Mouse (Mus musculus) left cerebral cortex, postnatal 36 days (tissue): ENCODE measurements at regions not wholly inside any gene's neighbourhood (a gene's known extent, or its start where the extent isn't known, plus 50 kb on each side); places are given as distances from the start of the nearest gene placed in this dataset.
A peak's percentile ranks its signal among the peaks of the same experiment; 100 is the strongest.

Source experiments
- DNase-seq, 2 experiments: peaks; one replicate each; pipeline ENCODE4 v3.0.0; 2021 to 2022; ENCODE audit warnings: low spot score in 2 of 2, mixed read lengths in 1 of 2
- intact Hi-C: fragments of 180-260 bp; cut with DNase I; formaldehyde crosslinking; loops from one replicate; pipeline ENCODE4 v1.15.1; 2025

DNA sequence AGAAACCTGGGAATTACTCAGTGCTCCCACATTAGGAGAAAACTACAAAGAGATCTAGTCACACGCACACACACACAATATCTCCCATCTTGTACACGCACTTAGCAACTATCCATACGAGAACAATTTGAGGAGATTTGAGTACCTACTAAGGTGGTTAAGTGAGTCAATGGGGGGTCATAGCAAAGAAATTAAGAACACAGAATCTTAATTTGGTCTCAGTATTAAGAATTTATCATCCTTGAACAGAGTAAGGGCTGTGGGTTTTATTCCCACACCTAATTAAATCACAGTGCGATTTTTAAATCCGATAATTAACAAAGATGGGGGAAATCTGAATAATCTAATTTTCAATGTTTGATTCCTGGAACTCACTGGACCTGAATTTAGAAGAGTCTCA is 216.5 kb upstream of the Rgma start:
- DNase-seq: no peak
- intact Hi-C loops: no loop called here

DNA sequence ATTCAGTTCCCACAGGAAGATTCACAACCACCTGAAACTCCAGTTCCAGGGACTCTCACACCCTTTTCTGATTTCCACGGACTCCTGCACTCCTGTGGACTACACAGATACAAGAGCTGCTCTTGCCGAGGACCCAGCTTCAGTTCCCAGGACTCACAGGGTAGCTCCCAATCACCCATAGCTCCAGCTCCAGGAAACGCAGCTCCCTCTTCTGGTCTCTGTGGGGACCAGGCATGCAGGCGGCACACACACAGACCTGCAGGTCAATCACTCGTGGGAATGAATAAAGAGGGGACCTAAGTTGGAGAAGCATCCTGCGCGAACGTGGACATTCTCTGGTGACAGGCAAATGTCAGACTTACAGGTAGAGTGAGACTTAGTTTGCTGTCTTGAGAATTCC is 214.3 kb upstream of the Rgma start:
- intact Hi-C loops: no loop called here
- no peak for DNase-seq

DNA sequence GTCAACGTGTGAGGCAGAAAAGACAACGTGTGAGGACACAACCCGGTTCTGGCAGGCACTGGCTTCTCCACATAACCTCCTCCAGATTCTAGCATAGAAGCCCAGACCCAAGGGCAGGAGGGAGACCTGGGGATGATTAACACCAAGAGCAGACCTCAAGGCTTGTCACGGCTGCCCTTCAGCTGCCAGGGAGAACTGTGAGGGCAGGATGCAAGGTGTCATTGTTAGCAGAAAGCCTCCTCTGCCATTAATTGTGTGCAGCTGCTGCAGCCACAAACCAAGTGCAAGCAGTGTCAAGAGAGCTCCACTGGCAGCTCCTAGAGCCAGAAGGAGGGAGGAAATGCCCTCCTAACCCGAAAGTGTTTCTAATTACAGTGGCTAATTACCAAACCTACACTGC is 211.6 kb upstream of the Rgma start:
- intact Hi-C loops: no loop called here
- no peak for DNase-seq

DNA sequence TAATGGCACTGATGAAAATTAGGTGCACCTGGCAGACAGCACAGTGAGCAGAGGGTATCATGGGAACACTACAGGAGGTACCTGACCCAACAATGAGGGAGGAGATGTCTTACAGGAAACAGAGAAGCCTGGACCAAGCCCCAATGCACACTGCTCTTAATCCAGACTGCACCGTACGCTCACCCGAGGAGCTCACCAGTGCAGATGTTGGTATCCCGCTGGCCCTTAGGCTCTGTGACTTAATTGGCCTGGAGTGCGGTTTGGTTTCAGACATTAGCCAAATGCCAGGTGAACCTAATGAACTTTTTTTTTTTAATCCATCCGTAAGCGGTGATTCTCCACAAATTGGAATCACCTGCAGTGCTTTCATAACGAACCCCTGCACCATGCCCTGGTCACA is 209.8 kb upstream of the Rgma start:
- DNase-seq: no peak
- intact Hi-C loops: no loop called here

DNA sequence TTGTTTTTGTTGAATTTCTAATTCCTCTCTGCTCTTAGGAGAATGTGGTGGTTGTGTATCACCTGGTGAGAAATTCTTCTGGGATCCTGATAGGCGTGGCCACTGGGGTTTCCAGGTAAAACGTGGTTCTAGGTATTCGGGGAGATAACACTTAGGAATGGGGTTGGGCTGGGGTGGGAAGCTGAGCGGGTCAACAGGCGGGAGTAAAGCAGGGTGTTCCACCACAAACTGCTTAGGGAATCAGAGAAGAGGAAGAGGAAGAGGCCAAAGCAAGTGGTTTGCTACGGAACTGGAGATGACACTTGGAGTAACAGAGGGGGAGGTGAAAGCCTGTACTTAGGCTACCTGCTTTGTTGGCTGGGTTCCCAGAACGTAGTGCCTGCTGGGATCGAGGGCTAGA is 205.9 kb upstream of the Rgma start:
- intact Hi-C loops: no loop called here
- no peak for DNase-seq

DNA sequence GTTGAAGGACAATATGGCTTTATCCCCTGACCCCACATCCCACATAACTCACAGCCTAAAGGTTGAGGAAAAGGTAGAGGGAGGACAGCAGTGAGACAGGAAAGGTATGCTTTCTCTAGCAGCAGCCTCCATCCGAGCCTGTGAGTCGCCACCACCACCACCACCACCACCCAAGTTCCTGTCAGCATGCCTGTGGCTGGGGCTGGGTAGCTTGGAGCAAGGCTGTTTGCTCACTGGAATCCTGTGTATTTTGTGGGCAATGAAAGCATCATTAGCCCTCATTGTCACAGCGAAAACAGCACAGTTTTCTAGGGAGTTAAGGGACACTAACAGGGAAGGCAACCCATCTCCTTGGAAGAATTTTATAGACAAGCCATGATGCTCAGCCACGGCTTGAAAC is 202.7 kb upstream of the Rgma start:
- DNase-seq: no peak
- intact Hi-C loops: no loop called here

DNA sequence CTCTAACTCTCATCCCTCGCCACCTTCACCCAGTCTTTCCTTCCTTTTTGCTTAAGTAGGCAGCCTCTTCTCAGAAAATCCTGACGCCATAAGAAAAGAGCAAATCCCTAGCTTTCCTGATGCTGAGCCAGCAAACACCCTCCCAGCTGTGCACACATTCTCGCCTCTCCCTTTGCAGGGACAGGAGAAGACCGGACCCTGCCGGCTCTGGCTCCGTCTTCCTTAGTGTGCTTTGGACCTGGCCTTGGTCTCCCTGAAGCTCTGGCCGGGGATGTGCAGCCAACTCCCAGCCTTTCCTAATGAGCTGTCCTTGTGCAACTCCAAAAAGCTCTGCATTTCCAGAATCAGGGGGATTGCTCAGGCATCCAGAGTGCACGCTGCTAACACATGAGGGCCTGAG is 191.5 kb upstream of the Rgma start:
- intact Hi-C loops: no loop called here
- no peak for DNase-seq

DNA sequence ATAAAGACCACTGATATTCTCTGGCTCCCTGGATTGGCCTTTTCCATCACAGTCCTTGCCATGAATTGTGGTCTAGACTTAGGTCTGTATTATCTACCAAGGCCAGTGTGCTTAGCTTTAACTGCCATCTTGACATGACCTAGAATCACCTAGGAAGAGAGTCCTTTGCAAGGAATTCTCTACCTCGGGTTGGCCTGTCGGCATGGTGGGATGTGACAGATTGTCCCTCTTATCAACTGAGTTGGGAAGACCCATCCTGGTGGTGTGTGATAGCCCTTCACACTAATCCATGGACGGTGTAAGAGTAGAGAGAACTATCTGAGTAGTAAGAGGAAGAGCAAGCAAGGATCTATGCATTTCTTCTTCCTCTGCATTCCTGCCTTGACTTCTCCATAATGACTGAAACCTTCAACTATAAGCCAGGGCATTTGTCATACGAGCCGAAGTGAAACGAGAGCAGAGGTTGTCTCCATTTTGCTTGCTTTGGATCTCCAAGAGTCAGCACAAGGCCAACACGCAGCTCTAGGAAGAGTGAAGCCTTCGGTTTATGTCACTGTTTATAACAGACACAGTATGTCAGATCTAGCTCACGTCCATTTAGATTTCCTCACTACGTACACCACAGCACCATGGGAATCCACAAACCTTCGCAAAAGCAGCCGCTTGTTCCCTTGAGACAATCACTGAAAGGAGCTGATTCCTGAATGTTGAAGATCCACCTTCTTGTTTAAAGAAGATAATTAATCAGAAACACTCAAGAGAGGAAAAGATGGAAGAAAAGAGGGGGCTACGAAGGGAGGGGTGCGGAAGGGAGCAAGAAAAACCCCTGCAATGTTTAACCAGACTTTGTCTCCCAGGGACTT is 190.9 kb upstream of the Rgma start:
- intact Hi-C loops: no loop called here

DNA sequence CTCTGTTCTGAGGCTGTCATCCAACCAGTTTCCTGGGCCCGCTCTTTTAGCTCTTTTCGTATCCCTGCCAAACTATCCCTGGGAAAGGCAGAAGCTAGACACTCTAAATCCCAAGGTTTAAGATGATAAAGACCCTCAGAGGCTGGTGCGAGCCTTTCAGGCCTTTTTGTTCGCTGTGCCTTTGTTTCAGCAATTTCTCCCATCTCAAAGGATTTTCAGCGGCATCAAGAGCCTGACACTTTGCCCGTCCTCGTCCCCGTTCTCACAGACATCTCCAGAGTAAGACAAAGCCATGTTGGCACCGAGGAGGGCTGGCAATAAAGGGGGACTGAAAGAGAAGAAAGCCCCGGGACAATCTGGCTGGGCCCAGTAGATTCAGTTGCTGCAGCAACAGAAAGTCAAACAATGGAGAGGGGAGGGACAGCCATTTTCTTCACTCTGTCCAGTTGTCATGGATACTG is 190.2 kb upstream of the Rgma start:
- no peak for DNase-seq
- intact Hi-C loops: no loop called here

More for the DNA sequence above, 190.9 kb upstream of the Rgma start:
- no peak for DNase-seq

DNA sequence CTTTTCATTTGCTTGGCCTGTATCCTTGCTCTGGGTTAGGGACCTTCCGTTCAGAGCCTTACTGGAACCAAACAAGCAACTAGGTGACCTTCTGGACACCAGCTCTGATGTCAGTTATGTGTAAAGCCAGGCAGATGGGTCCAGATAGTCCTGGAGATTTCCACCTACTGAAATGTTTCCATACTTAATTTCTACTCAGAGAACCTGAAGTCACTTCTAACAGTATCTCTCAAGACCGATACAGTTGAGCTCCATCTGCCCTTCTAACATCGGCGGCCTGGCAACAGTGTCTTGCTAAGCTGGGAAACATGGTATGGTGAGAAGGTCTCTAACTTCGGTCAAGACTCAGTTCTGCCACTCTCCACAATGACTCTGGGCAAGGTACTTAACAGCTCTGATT is 189.7 kb upstream of the Rgma start:
- no peak for DNase-seq
- intact Hi-C loops: no loop called here

DNA sequence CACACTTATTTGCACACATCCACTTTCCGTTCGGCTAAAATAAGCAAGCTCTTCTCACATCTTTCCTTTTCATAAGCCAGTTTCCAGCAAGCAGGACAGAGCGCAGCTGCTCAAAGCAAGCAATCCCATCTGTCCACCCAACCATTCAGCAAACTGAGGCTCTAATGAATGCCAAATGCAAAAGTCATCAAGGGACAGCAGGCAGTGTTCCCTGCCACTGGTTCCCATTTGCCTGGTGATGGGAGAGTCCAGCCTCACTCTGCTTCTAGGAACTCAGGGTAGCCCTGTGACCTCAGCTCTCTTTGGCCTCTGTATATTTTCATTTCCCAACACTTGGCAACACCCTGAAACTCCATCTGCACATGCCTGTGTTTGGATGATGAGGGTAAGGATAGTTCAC is 188.8 kb upstream of the Rgma start:
- DNase-seq: peak; percentile 40 to 58
- intact Hi-C loops: no loop called here

DNA sequence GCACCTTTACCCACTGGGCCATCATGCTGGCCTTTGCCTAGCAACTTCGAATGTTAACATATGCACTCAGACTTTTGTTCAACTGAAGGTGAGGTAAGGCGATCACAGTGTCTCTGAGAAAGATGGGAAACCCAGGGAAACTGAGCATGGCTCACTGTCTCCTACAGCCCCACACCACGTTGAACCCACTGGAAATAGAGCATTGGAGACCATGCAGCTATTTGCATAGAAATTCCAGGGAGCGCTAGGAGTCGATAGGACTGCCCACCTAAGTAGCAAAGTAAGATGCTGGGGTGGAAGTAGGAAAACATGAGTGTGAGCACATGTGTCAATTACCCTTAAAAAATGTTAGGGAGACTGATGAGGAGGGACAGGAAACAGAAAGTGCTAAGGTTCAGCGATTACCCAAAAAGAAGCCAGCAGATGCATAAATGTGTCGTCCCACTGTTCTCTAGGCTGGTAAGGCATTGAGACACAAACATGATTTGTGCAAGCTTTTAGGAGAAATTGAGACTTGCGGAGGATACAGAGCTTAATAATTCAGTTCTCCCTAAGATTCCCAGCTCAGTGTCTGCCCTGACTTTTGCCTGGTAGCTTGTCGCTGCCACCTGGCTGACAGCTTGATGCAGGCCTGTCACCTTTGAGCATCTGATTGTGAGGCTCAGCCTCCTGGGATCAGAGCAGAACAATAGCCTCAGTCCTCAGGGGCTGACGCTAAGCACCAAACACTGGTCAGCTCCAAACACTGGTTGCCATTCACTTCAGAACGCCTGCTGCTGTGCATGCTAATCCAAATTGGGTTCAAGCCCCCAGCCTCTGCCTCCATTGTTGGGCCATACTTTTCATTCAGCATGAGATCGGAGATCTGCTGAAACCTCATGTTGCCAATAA is 183.7 kb upstream of the Rgma start:
- DNase-seq: no peak
- intact Hi-C loops: no loop called here

DNA sequence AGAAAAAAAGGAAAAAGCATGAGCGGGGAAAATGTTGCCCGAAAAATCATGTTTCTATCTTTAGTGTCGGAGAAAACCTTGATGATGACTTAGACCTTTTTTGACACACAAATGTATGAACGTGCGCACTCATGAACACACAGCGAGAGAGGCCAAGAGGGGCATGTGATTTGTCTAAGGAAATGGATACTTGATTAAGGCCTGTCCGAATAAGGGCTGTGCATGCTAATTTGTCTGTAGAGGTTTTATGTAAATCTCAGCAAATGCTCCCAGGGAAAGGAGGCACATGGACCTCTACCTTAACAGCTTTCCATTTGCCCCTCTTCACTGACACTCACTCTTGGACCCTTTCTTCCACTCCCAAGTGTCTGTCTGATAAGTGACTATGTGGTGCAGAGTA is 182.5 kb upstream of the Rgma start:
- DNase-seq: no peak
- intact Hi-C loops: no loop called here

DNA sequence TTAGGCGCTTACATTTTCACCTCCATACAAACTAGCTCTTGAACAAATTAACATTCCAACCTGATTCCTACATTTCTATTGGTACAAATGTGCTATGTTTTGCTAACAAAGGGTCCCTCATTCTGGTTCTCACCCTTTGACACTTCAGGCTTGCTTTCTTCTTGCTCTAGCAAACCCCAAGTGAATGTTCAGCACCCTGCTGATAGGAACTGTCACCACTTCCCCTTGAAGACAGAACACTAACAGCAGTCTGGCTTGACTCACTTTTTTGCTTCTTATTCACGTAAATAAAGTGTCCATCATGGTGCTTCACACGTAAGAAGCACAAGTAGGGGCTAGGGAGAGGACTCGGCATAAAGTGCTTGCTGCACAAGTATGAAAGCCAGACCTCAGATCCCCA is 180.0 kb upstream of the Rgma start:
- no peak for DNase-seq
- intact Hi-C loops: loop anchor here (5.0 kb wide), 1 partner anchor 182 kb away; the partner anchor contains the start of gene Rgma

DNA sequence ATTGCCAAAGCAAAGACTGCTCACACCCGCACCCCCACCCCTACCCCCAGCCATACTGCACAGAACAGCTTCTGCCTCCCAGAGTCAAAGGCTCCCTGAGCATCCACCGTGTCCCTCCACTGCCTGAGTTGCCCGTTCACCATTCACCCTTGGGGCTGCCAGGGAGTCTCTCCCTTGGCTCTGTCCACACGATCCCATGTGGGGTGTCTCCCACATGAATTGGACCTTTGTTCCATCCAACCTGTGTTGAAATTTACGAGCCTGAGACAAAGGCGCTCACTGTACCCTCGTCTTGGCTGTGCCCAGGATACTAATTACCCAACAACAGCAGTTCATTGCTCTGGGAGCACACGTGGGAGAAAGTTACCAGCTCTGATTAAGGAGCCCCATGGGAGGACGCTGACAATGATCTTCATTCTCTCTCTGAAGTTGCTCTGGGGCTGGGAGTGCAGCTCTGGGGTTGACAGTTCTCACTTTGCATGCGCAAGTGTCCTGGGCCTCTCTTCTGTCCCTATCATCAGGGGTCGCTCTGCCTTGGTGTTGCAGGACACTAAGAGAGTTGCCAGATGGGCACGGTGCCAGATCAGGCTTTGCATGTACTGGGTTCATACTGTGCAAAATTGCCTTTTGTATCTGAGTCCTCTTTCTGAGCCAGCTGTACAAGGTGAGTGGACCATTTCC is 178.3 kb upstream of the Rgma start:
- peak in 1 of 2 experiments; percentile 14 for DNase-seq

DNA sequence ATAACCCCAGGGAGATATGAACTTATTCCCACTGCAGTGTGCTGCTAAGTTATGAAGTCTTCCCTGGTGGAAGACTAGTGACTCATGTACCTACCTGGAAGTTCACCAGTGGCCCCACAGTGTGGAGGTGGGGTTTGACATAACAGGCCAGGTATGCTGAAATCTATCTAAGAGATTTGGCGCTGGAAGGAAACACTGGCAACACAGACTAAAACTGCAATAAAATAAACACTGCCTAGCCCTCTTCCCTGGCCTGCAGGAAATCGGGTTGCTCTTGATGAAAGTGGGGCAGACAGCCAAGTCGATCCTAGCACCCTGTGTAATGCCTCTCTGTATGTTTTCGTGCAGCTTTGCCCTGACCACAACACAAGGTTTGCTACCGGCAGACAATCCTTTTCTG is 177.2 kb upstream of the Rgma start:
- intact Hi-C loops: loop anchor here (5.0 kb wide), 1 partner anchor 179 kb away; the partner anchor contains the start of gene Rgma
- peak in 1 of 2 experiments; percentile 1 for DNase-seq

More for the DNA sequence above, 178.3 kb upstream of the Rgma start:
- intact Hi-C loops: loop anchor here (5.0 kb wide), 1 partner anchor 180 kb away; the partner anchor contains the start of gene Rgma

DNA sequence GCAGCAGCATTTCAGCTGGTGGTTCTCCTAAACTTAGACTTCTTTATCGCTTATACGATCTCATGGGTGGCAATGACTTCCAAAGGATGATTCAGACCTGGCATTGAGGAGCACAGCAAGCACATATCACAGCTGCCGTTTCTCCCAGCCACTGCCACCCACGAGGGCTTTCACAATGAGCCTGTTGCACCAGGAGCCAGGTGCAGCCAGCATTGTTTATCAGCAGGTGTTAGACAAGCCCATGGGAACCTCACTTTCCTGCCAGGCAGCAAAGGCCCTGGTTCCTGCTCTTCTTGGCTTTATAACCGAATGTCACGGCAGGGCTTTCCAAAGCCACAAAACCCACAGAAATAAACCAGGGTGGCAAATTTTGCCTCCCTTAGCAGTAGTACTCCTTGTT is 175.3 kb upstream of the Rgma start:
- peak in 1 of 2 experiments; percentile 3 for DNase-seq
- intact Hi-C loops: loop anchor here (5.0 kb wide), 1 partner anchor 177 kb away; the partner anchor contains the start of gene Rgma

DNA sequence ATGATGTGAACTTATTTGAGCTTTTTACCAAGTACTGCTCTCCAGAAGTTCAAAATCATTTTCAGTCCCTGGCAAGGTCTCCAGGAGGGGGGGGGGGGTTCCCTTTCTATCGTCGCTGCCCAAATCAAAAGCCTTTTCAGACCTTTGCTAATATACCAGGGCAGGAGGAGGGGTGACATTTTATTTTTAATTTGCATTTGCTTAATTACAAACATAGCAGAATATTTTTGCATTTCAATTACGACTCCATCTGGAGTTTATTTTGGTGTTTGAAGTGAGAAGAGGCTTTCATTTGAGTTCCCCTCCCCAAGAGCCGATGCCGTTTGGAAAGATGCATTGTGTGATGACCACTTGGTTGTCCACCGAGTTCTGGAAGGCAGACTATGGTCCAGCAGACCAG is 174.0 kb upstream of the Rgma start:
- intact Hi-C loops: no loop called here
- DNase-seq: peak in 1 of 2 experiments; percentile 10

DNA sequence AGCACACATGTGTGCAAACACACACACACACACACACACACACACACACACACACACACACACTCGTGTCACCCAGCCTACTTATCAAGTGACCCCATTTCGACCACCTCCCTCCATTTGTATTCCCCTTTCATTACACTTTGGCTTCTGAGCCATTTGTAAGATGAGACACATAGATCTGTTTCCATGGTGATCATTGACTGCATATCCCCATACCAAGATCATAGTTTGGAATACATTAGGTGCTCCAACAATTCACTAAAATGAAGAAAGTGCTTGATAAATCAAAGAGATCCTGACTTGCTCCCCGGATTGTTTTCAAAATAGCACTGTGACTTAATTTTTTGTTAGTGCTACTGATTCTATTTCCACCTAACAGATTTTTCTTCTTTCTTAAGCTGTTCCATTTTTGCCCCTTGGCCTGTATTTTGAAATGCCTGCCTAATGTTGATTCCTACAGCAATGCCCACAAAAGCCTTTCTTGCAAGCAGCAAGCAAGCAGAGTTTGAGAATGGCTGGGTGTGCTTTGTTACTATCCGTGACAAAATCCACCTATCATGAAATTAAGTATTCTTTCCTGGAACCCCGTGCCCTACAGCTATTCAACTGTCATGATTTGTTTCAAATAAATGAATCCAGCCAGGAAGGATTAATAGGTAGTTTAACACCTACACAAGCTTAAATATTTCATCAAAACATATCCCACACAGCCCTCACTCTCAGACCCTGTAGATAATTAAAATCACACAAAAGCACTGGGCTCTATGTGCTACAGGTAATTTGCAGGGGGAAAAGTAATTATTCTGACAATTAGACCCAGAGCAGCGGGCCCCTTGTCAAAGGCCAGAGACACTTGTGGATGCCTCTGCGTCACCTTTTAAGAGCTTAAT is 168.1 kb upstream of the Rgma start:
- peak in 1 of 2 experiments; percentile 1 for DNase-seq
- intact Hi-C loops: no loop called here
